Comparison of ENCODE assay signal across 29 mouse cellular contexts in genomic region chr2:11370273-11370672, GRCm38 (mm10).
"Had no signal": no experiment of that assay in that cellular context is flagged by ENCODE, and none has a peak within 500 bp of the region (broad histone marks: within the 10 kb centered on the region; RNA-seq: fewer than 3 reads in every experiment).

No protein-coding gene starts in this region.

- DNase-seq: left cerebral cortex, postnatal 4 days; liver; liver, embryonic 13.5 days; liver, postnatal 0 days; lung, adult 18-20 months; lung, adult 2 months; lung, embryonic 14.5 days; lung, postnatal 10 days; lung, postnatal 14 days; lung, postnatal 36 days; lung, postnatal 4 days; midbrain, embryonic 14.5 days had no signal

- H3K9me3 ChIP-seq: limb, embryonic 10.5 days; limb, embryonic 12.5 days; limb, embryonic 13.5 days; limb, embryonic 15.5 days; liver, embryonic 12.5 days; liver, embryonic 13.5 days; liver, embryonic 15.5 days; lung, embryonic 15.5 days; megakaryocyte, embryonic 14.5 days; midbrain, embryonic 10.5 days; midbrain, embryonic 12.5 days; midbrain, embryonic 13.5 days; midbrain, embryonic 15.5 days had no signal

- H3K9ac ChIP-seq: limb, embryonic 12.5 days; limb, embryonic 13.5 days; limb, embryonic 15.5 days; liver, embryonic 12.5 days; liver, embryonic 13.5 days; liver, embryonic 14.5 days; liver, embryonic 15.5 days; liver, postnatal 0 days; lung, embryonic 14.5 days; lung, embryonic 15.5 days; midbrain, embryonic 12.5 days; midbrain, embryonic 13.5 days; midbrain, embryonic 15.5 days had no signal

- H3K4me1 ChIP-seq: limb, embryonic 10.5 days; limb, embryonic 12.5 days; limb, embryonic 13.5 days; limb, embryonic 15.5 days; liver, embryonic 12.5 days; liver, embryonic 15.5 days; midbrain, embryonic 10.5 days; midbrain, embryonic 12.5 days; midbrain, embryonic 13.5 days; midbrain, embryonic 15.5 days had no signal

- ATAC-seq: liver, embryonic 12.5 days; liver, postnatal 0 days; lung, postnatal 0 days; midbrain, embryonic 13.5 days; midbrain, embryonic 15.5 days; midbrain, embryonic 16.5 days had no signal

- H3K27me3 ChIP-seq: limb, embryonic 12.5 days; limb, embryonic 13.5 days; limb, embryonic 15.5 days; liver, embryonic 12.5 days; liver, embryonic 13.5 days; liver, embryonic 15.5 days; lung, embryonic 15.5 days; megakaryocyte, embryonic 14.5 days; midbrain, embryonic 12.5 days; midbrain, embryonic 13.5 days; midbrain, embryonic 15.5 days had no signal

- H3K4me3 ChIP-seq: limb, embryonic 10.5 days; limb, embryonic 12.5 days; limb, embryonic 13.5 days; limb, embryonic 15.5 days; liver, embryonic 12.5 days; liver, embryonic 13.5 days; liver, embryonic 15.5 days; lung, embryonic 15.5 days; megakaryocyte, embryonic 14.5 days; midbrain, embryonic 10.5 days; midbrain, embryonic 12.5 days; midbrain, embryonic 13.5 days; midbrain, embryonic 15.5 days; myocyte had no signal

- H3K27ac ChIP-seq: limb, embryonic 10.5 days; limb, embryonic 12.5 days; limb, embryonic 13.5 days; limb, embryonic 15.5 days; liver, embryonic 12.5 days; liver, embryonic 13.5 days; liver, embryonic 14.5 days; liver, embryonic 15.5 days; lung, embryonic 15.5 days; macrophage; midbrain, embryonic 10.5 days; midbrain, embryonic 12.5 days; midbrain, embryonic 13.5 days; midbrain, embryonic 15.5 days had no signal

- H3K36me3 ChIP-seq: limb, embryonic 10.5 days; limb, embryonic 12.5 days; limb, embryonic 13.5 days; limb, embryonic 15.5 days; liver, embryonic 12.5 days; liver, embryonic 13.5 days; liver, embryonic 15.5 days; lung, embryonic 15.5 days; midbrain, embryonic 10.5 days; midbrain, embryonic 12.5 days; midbrain, embryonic 13.5 days; midbrain, embryonic 15.5 days had no signal
